ENCODE assay signal across 17 mouse cellular contexts in genomic region chr3:92771573-92771972, GRCm38 (mm10). TPM values are rescaled to one million over a fixed set of nuclear protein-coding genes. Genes with fewer than 3 reads are reported as not detected.
A peak's percentile ranks its signal among the peaks of the same experiment; 100 is the strongest.
DNase-seq lines count a peak whose midpoint lies in the region; ATAC-seq and TF ChIP-seq lines count a peak whose summit lies in the region.
"Had no signal": no experiment of that assay in that cellular context is flagged by ENCODE, and none has a peak within 500 bp of the region (broad histone marks: within the 10 kb centered on the region; RNA-seq: fewer than 3 reads in every experiment).

No protein-coding gene starts in this region.

- H3K9me3 ChIP-seq in hindbrain, embryonic 11.5 days (ENCODE audit: control insufficient read depth, low read length), result no peaks in the 10 kb centered on the region
- no peaks in the 10 kb centered on the region for H3K9me3 ChIP-seq in hindbrain, embryonic 10.5 days
- H3K9me3 ChIP-seq in midbrain, embryonic 14.5 days (ENCODE audit: control insufficient read depth, low read length), result no peaks in the 10 kb centered on the region
- no peaks in the 10 kb centered on the region for H3K9me3 ChIP-seq in midbrain, embryonic 16.5 days (replicated peaks; ENCODE audit: control insufficient read depth, low read length, poor library complexity, severe bottlenecking)
- H3K9me3 ChIP-seq: forebrain, embryonic 15.5 days; lung, embryonic 15.5 days; midbrain, embryonic 12.5 days; neural tube, embryonic 13.5 days had no signal

- 32% methylated on average over 3 of the region's 3 CpGs for WGBS in hindbrain, embryonic 11.5 days
- WGBS in hindbrain, embryonic 10.5 days, result 27% methylated on average over 3 of the region's 3 CpGs
- 21% methylated on average over 3 of the region's 3 CpGs for WGBS in midbrain, embryonic 14.5 days
- 23% methylated on average over 3 of the region's 3 CpGs for WGBS in midbrain, embryonic 16.5 days

- DNase-seq in hindbrain, embryonic 11.5 days (ENCODE audit: low spot score), result peak; percentile 10
- no peak for DNase-seq in hindbrain, embryonic 10.5 days (ENCODE audit: low spot score)
- peak; percentile 33 for DNase-seq in midbrain, embryonic 14.5 days
- DNase-seq in brain, embryonic 14.5 days (ENCODE audit: low read depth), result peak; percentile 18
- no peak for DNase-seq in ovary, postnatal 14 days (ENCODE audit: low spot score)
- no peak for DNase-seq in cerebellum, postnatal 4 days (ENCODE audit: low spot score in 2 of 2)
- DNase-seq: heart, postnatal 10 days; left cerebral cortex, postnatal 4 days; thymus, postnatal 36 days had no signal

- H3K4me3 ChIP-seq in hindbrain, embryonic 11.5 days (ENCODE audit: low read depth, low read length), result no peak overlapping the region
- H3K4me3 ChIP-seq in hindbrain, embryonic 10.5 days, result no peak overlapping the region
- no peak overlapping the region for H3K4me3 ChIP-seq in midbrain, embryonic 14.5 days (replicated peaks; ENCODE audit: low read depth, low read length)
- H3K4me3 ChIP-seq in midbrain, embryonic 16.5 days (ENCODE audit: low read depth, low read length), result no peak overlapping the region
- H3K4me3 ChIP-seq: forebrain, embryonic 15.5 days; lung, embryonic 15.5 days; midbrain, embryonic 12.5 days; neural tube, embryonic 13.5 days had no signal

- H3K27ac ChIP-seq in hindbrain, embryonic 11.5 days (ENCODE audit: low read depth, low read length), result no peak overlapping the region
- H3K27ac ChIP-seq in hindbrain, embryonic 10.5 days, result no peak overlapping the region
- H3K27ac ChIP-seq in midbrain, embryonic 14.5 days (replicated peaks; ENCODE audit: low read depth, low read length), result no peak overlapping the region
- no peak overlapping the region for H3K27ac ChIP-seq in midbrain, embryonic 16.5 days (ENCODE audit: low read length)
- H3K27ac ChIP-seq: forebrain, embryonic 15.5 days; lung, embryonic 15.5 days; midbrain, embryonic 12.5 days; neural tube, embryonic 13.5 days had no signal

- ATAC-seq in hindbrain, embryonic 11.5 days (ENCODE audit: low FRiP score), result no peak
- no peak for ATAC-seq in midbrain, embryonic 14.5 days (ENCODE audit: low FRiP score, low TSS enrichment)
- no peak for ATAC-seq in midbrain, embryonic 16.5 days
- ATAC-seq: activated CD4-positive, CD25-positive, alpha-beta regulatory T cell, adult 4 months; forebrain, embryonic 15.5 days had no signal

- no peak overlapping the region for H3K9ac ChIP-seq in hindbrain, embryonic 11.5 days (ENCODE audit: low read depth, low read length)
- H3K9ac ChIP-seq in midbrain, embryonic 14.5 days (replicated peaks; ENCODE audit: low read length), result no peak overlapping the region
- H3K9ac ChIP-seq in midbrain, embryonic 16.5 days (ENCODE audit: low read depth, low read length), result no peak overlapping the region
- H3K9ac ChIP-seq: forebrain, embryonic 15.5 days; lung, embryonic 15.5 days; midbrain, embryonic 12.5 days; neural tube, embryonic 13.5 days had no signal

- H3K4me2 ChIP-seq in hindbrain, embryonic 11.5 days (replicated peaks; ENCODE audit: low read depth, low read length), result no peak overlapping the region
- H3K4me2 ChIP-seq in midbrain, embryonic 14.5 days (ENCODE audit: low read length), result no peak overlapping the region
- no peak overlapping the region for H3K4me2 ChIP-seq in midbrain, embryonic 16.5 days (ENCODE audit: low read length)
- H3K4me2 ChIP-seq: forebrain, embryonic 15.5 days; lung, embryonic 15.5 days; midbrain, embryonic 12.5 days; neural tube, embryonic 13.5 days had no signal

- TF ChIP-seq POLR2A in brain, embryonic 14.5 days (IDR thresholded peaks at IDR 0.05; ENCODE audit: borderline replicate concordance, extremely low read depth, insufficient read depth, insufficient read length, poor library complexity, severe bottlenecking), result no peak

- H3K4me1 ChIP-seq in hindbrain, embryonic 11.5 days (replicated peaks; ENCODE audit: control insufficient read depth, insufficient read depth, low read length), result no peaks in the 10 kb centered on the region
- H3K4me1 ChIP-seq in hindbrain, embryonic 10.5 days (replicated peaks), result no peaks in the 10 kb centered on the region
- no peaks in the 10 kb centered on the region for H3K4me1 ChIP-seq in midbrain, embryonic 14.5 days (ENCODE audit: control insufficient read depth, insufficient read depth, low read length)
- H3K4me1 ChIP-seq in midbrain, embryonic 16.5 days (ENCODE audit: control insufficient read depth, insufficient read depth, low read length), result no peaks in the 10 kb centered on the region
- H3K4me1 ChIP-seq: forebrain, embryonic 15.5 days; lung, embryonic 15.5 days; midbrain, embryonic 12.5 days; neural tube, embryonic 13.5 days had no signal

- no peaks in the 10 kb centered on the region for H3K27me3 ChIP-seq in hindbrain, embryonic 11.5 days (ENCODE audit: control insufficient read depth, insufficient read depth, low read length)
- H3K27me3 ChIP-seq in hindbrain, embryonic 10.5 days (ENCODE audit: insufficient read depth, poor library complexity, severe bottlenecking), result no peaks in the 10 kb centered on the region
- H3K27me3 ChIP-seq in midbrain, embryonic 14.5 days (ENCODE audit: control insufficient read depth, insufficient read depth, low read length), result no peaks in the 10 kb centered on the region
- no peaks in the 10 kb centered on the region for H3K27me3 ChIP-seq in midbrain, embryonic 16.5 days (ENCODE audit: control insufficient read depth, insufficient read depth, low read depth, low read length)
- H3K27me3 ChIP-seq: forebrain, embryonic 15.5 days; lung, embryonic 15.5 days; midbrain, embryonic 12.5 days; neural tube, embryonic 13.5 days had no signal

- H3K36me3 ChIP-seq in hindbrain, embryonic 11.5 days (ENCODE audit: control insufficient read depth, insufficient read depth, low read length), result no peaks in the 10 kb centered on the region
- no peaks in the 10 kb centered on the region for H3K36me3 ChIP-seq in hindbrain, embryonic 10.5 days
- H3K36me3 ChIP-seq in midbrain, embryonic 14.5 days (ENCODE audit: control insufficient read depth, insufficient read depth, low read length), result no peaks in the 10 kb centered on the region
- no peaks in the 10 kb centered on the region for H3K36me3 ChIP-seq in midbrain, embryonic 16.5 days (ENCODE audit: control insufficient read depth, insufficient read depth, low read length)
- H3K36me3 ChIP-seq: forebrain, embryonic 15.5 days; lung, embryonic 15.5 days; midbrain, embryonic 12.5 days; neural tube, embryonic 13.5 days had no signal

- TF ChIP-seq CTCF in brain, embryonic 14.5 days (IDR thresholded peaks at IDR 0.05; ENCODE audit: borderline replicate concordance, extremely low read depth, insufficient read depth, insufficient read length), result peak; percentile 30; the same call in 1 of the 2 replicates

RNA-seq across cellular contexts. Expression of gene Lce1h, which starts 6.7 kb away (rescaled TPM):
- not detected in 2 replicates for polyA plus RNA-seq in hindbrain, embryonic 11.5 days (2014; fragmentation: Nextera tagmentation; extraction: Ambion mirVana)
- not detected in 2 replicates for polyA plus RNA-seq in hindbrain, embryonic 10.5 days (2016; fragmentation: Nextera tagmentation; extraction: Ambion mirVana)
- polyA plus RNA-seq in midbrain, embryonic 14.5 days (2014; fragmentation: Nextera tagmentation; extraction: Ambion mirVana), result not detected in 2 replicates
- polyA plus RNA-seq in midbrain, embryonic 16.5 days (2015; fragmentation: Nextera tagmentation; extraction: Ambion mirVana), result not detected in 2 replicates
- not detected in 2 replicates for polyA plus RNA-seq in brain, embryonic 14.5 days (2012; rRNA removed)
- polyA plus RNA-seq: activated CD4-positive, CD25-positive, alpha-beta regulatory T cell, adult 4 months; cortical plate, adult 2 months; forebrain, embryonic 15.5 days; intestine, embryonic 14.5 days; lung, embryonic 15.5 days; midbrain, embryonic 12.5 days; neural tube, embryonic 13.5 days had no signal

RNA-seq across cellular contexts. Expression of gene Lce1i, which starts 7.1 kb away (rescaled TPM):
- polyA plus RNA-seq in hindbrain, embryonic 11.5 days (2014; fragmentation: Nextera tagmentation; extraction: Ambion mirVana), result not detected in 2 replicates
- polyA plus RNA-seq in hindbrain, embryonic 10.5 days (2016; fragmentation: Nextera tagmentation; extraction: Ambion mirVana), result not detected in 2 replicates
- not detected in 2 replicates for polyA plus RNA-seq in midbrain, embryonic 14.5 days (2014; fragmentation: Nextera tagmentation; extraction: Ambion mirVana)
- polyA plus RNA-seq in midbrain, embryonic 16.5 days (2015; fragmentation: Nextera tagmentation; extraction: Ambion mirVana), result not detected in 2 replicates
- polyA plus RNA-seq in brain, embryonic 14.5 days (2012; rRNA removed), result not detected in 2 replicates
- polyA plus RNA-seq: activated CD4-positive, CD25-positive, alpha-beta regulatory T cell, adult 4 months; cortical plate, adult 2 months; forebrain, embryonic 15.5 days; intestine, embryonic 14.5 days; lung, embryonic 15.5 days; midbrain, embryonic 12.5 days; neural tube, embryonic 13.5 days had no signal

RNA-seq across cellular contexts. Expression of gene Lce1j, which starts 18.7 kb away (rescaled TPM):
- polyA plus RNA-seq in hindbrain, embryonic 11.5 days (2014; fragmentation: Nextera tagmentation; extraction: Ambion mirVana), result not detected in 2 replicates
- polyA plus RNA-seq in hindbrain, embryonic 10.5 days (2016; fragmentation: Nextera tagmentation; extraction: Ambion mirVana), result not detected in 2 replicates
- not detected in 2 replicates for polyA plus RNA-seq in midbrain, embryonic 14.5 days (2014; fragmentation: Nextera tagmentation; extraction: Ambion mirVana)
- polyA plus RNA-seq in midbrain, embryonic 16.5 days (2015; fragmentation: Nextera tagmentation; extraction: Ambion mirVana), result not detected in 2 replicates
- not detected in 2 replicates for polyA plus RNA-seq in brain, embryonic 14.5 days (2012; rRNA removed)
- polyA plus RNA-seq: activated CD4-positive, CD25-positive, alpha-beta regulatory T cell, adult 4 months; cortical plate, adult 2 months; forebrain, embryonic 15.5 days; intestine, embryonic 14.5 days; lung, embryonic 15.5 days; midbrain, embryonic 12.5 days; neural tube, embryonic 13.5 days had no signal

RNA-seq across cellular contexts. Expression of gene Lce1g, which starts 19.4 kb away (rescaled TPM):
- polyA plus RNA-seq in hindbrain, embryonic 11.5 days (2014; fragmentation: Nextera tagmentation; extraction: Ambion mirVana), result not detected in 2 replicates
- not detected in 2 replicates for polyA plus RNA-seq in hindbrain, embryonic 10.5 days (2016; fragmentation: Nextera tagmentation; extraction: Ambion mirVana)
- polyA plus RNA-seq in midbrain, embryonic 14.5 days (2014; fragmentation: Nextera tagmentation; extraction: Ambion mirVana), result not detected in 2 replicates
- polyA plus RNA-seq in midbrain, embryonic 16.5 days (2015; fragmentation: Nextera tagmentation; extraction: Ambion mirVana), result not detected in 2 replicates
- polyA plus RNA-seq in brain, embryonic 14.5 days (2012; rRNA removed), result not detected in 2 replicates
- polyA plus RNA-seq: activated CD4-positive, CD25-positive, alpha-beta regulatory T cell, adult 4 months; cortical plate, adult 2 months; forebrain, embryonic 15.5 days; intestine, embryonic 14.5 days; lung, embryonic 15.5 days; midbrain, embryonic 12.5 days; neural tube, embryonic 13.5 days had no signal

RNA-seq across cellular contexts. Expression of gene Gm38119, which starts 32.7 kb away (rescaled TPM):
- polyA plus RNA-seq in hindbrain, embryonic 11.5 days (2014; fragmentation: Nextera tagmentation; extraction: Ambion mirVana), result not detected in 2 replicates
- polyA plus RNA-seq in hindbrain, embryonic 10.5 days (2016; fragmentation: Nextera tagmentation; extraction: Ambion mirVana), result not detected in 2 replicates
- polyA plus RNA-seq in midbrain, embryonic 14.5 days (2014; fragmentation: Nextera tagmentation; extraction: Ambion mirVana), result not detected in 2 replicates
- not detected in 2 replicates for polyA plus RNA-seq in midbrain, embryonic 16.5 days (2015; fragmentation: Nextera tagmentation; extraction: Ambion mirVana)
- not detected in 2 replicates for polyA plus RNA-seq in brain, embryonic 14.5 days (2012; rRNA removed)
- polyA plus RNA-seq: activated CD4-positive, CD25-positive, alpha-beta regulatory T cell, adult 4 months; cortical plate, adult 2 months; forebrain, embryonic 15.5 days; intestine, embryonic 14.5 days; lung, embryonic 15.5 days; midbrain, embryonic 12.5 days; neural tube, embryonic 13.5 days had no signal

Comparison
In these comparisons a context has a peak if more than half of its experiments do, and no peak if none do; other contexts are left out.
1. DNase-seq: peak in hindbrain, embryonic 11.5 days (single experiment), midbrain, embryonic 14.5 days (single experiment) and brain, embryonic 14.5 days (single experiment); none in hindbrain, embryonic 10.5 days (single experiment), ovary, postnatal 14 days (single experiment) and cerebellum, postnatal 4 days (0 of 2).